Mouse (Mus musculus) G1E (cell line): Measurements from ENCODE around the gene Crip3. TPM values are rescaled to one million over a fixed set of nuclear protein-coding genes. Genes with fewer than 3 reads are reported as not detected.

Source experiments
- ATAC-seq: 2 replicates; pipeline ENCODE4 v1.8.0; 2016; ENCODE audit warnings: mild to moderate bottlenecking; ENCODE audit not compliant: insufficient number of reproducible peaks, poor library complexity, low FRiP score, severe bottlenecking; ENCODE audit errors: extremely low read depth
- DNase-seq: peaks from one replicate; pipeline ENCODE4 v3.0.0; 2012; ENCODE audit warnings: low spot score
- H3K27me3 ChIP-seq: 2 replicates; pipeline ENCODE4 v1.6.1; 2012; ENCODE audit warnings: mild to moderate bottlenecking, low read length, inconsistent platforms; ENCODE audit not compliant: insufficient read depth
- H3K36me3 ChIP-seq: replicated peaks from 2 replicates; pipeline ENCODE3; 2012; ENCODE audit warnings: mild to moderate bottlenecking, inconsistent platforms
- H3K4me1 ChIP-seq: 2 replicates; pipeline ENCODE4 v1.6.1; 2012; ENCODE audit warnings: low read depth, low read length, inconsistent platforms, mixed read lengths; ENCODE audit not compliant: insufficient read depth
- H3K4me3 ChIP-seq: 2 replicates; pipeline ENCODE4 v1.5.1; 2012; ENCODE audit warnings: low read depth, mild to moderate bottlenecking, inconsistent platforms, low read length, moderate library complexity, mixed read lengths
- H3K9me3 ChIP-seq: replicated peaks from 2 replicates; pipeline ENCODE4 v1.6.1; 2012; ENCODE audit warnings: inconsistent platforms
- CTCF ChIP-seq: IDR thresholded peaks from 2 replicates; pipeline ENCODE4 v1.5.1; 2012; ENCODE audit warnings: low read depth, low read length, inconsistent platforms, mixed read lengths
- GATA1 ChIP-seq: IDR thresholded peaks from 2 replicates; pipeline ENCODE4 v1.6.1; 2012; ENCODE audit warnings: borderline replicate concordance, low read length, inconsistent platforms, mixed read lengths
- GATA2 ChIP-seq: IDR thresholded peaks from 2 replicates; pipeline ENCODE4 v1.6.1; 2012; ENCODE audit warnings: low read depth, low read length, inconsistent platforms, borderline replicate concordance
- POLR2AphosphoS5 ChIP-seq: IDR thresholded peaks from 2 replicates; pipeline ENCODE4 v1.6.1; 2012; ENCODE audit warnings: low read depth, low read length, inconsistent platforms; ENCODE audit not compliant: insufficient replicate concordance
- TAL1 ChIP-seq: conservative IDR thresholded peaks from 2 replicates; pipeline ENCODE4 v1.6.1; 2012; ENCODE audit warnings: low read depth, low read length, inconsistent platforms, mixed read lengths
- polyA plus RNA-seq: library from polyadenylated mRNA; stranded (reverse); fragments of >175 nt; gene quantifications from 2 replicates; pipeline ENCODE4 v1.2.3, GENCODE M21; 2012
- total RNA-seq, 2 experiments: library from RNA; stranded (forward) in 1 of 2; stranded (reverse) in 1 of 2; fragments of 200-1000 nt in 1 of 2; fragments of >200 nt in 1 of 2; fragmentation: Nextera tagmentation in 1 of 2; gene quantifications; 2 replicates each; pipeline ENCODE4 v1.2.3; 2014 to 2017

The Crip3 gene
- total RNA-seq (2014; fragmentation: Nextera tagmentation) (not detected in 2 replicates), total RNA-seq (2017) (0.12 TPM in 1 of 2 replicates, not detected in the other), polyA plus RNA-seq (not detected in 2 replicates)

- no peak within 1 kb of the TSS for H3K4me3 ChIP-seq
- H3K36me3 ChIP-seq = no peaks in the 10 kb centered on the region
- H3K27me3 ChIP-seq = peaks cover 18% of the 10 kb centered on the region
- H3K9me3 ChIP-seq = no peaks in the 10 kb centered on the region
- DNase-seq (no peak), ATAC-seq (no peak)
- TF ChIP-seq POLR2AphosphoS5 (no peak), GATA2 (no peak), TAL1 (no peak), CTCF (no peak), GATA1 (no peak)
- H3K4me1 ChIP-seq = peaks cover 2% of the 10 kb centered on the region
Measured at GRCm38 (mm10) chr17:46428761-46429414, at the start of gene Crip3. Gene Crip3 (plus strand): TSS chr17:46428926.

GRCm38 (mm10) chr17:46383294-46384060 lies 45.2 kb upstream of the Crip3 start, which contains the start of gene Zfp318:
Gene Zfp318 (plus strand): TSS chr17:46383731.
- no peaks in the 10 kb centered on the region for H3K9me3 ChIP-seq
- TF ChIP-seq TAL1 (no peak), GATA2 (no peak), GATA1 (no peak), CTCF (no peak), POLR2AphosphoS5 (no peak)
- peak within 1 kb of the TSS; percentile 84 for H3K4me3 ChIP-seq
- peaks cover 12% of the 10 kb centered on the region for H3K36me3 ChIP-seq
- H3K4me1 ChIP-seq = peaks cover 18% of the 10 kb centered on the region
- DNase-seq (peak; percentile 96), ATAC-seq (peak; percentile 79)
- H3K27me3 ChIP-seq = 0 out of 2 replicates have a peak, but pooled peaks cover 2% of the 10 kb centered on the region

DNA sequence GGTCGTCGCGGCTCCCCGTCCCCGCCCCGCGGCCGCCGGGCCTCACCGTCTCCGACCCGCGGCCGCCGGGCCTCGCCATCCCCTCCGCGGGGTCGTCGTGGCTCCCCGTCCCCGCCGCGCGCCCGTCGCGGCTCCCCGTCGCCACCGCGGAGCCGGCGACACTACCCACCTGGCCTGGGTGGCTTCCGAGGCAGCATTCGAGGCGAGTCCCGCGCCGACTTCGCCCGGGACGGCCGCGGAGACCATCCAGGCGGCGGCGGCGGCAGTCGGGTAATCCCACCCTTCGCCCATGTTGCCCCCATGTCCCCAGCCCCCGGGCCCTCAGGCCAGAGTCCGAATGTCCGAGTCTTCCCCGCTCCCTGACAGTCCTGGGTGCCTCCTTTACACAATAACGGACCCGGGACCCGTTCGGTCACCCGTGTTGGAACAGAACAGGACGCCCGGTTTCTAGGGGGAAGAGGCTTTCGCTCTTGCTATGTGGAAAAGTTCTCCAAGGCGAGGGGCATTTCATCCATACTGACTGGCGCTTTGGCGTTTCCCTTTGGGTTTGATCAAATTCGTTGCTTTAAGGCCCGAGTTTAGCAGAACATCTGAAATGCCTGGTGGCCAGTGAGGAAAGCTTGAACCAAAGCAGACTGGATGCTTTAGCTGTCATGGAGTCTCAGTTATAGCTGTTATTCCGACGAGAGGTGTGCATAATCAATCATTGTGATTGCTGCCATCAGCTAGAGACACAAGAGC lies 44.5 kb upstream of the Crip3 start:
- Histone ChIP-seq H3K27me3 (0 out of 2 replicates have a peak, but pooled peaks cover under 1% of the 10 kb centered on the region), H3K4me1 (peaks cover 18% of the 10 kb centered on the region), H3K9me3 (no peaks in the 10 kb centered on the region), H3K36me3 (peaks cover 17% of the 10 kb centered on the region), H3K4me3 (peak overlapping the region; percentile 84)
- no peak for TF ChIP-seq GATA1
- no peak for TF ChIP-seq TAL1
- no peak for TF ChIP-seq CTCF
- no peak for TF ChIP-seq GATA2
- DNase-seq (peak; percentile 48), ATAC-seq (no peak)

DNA sequence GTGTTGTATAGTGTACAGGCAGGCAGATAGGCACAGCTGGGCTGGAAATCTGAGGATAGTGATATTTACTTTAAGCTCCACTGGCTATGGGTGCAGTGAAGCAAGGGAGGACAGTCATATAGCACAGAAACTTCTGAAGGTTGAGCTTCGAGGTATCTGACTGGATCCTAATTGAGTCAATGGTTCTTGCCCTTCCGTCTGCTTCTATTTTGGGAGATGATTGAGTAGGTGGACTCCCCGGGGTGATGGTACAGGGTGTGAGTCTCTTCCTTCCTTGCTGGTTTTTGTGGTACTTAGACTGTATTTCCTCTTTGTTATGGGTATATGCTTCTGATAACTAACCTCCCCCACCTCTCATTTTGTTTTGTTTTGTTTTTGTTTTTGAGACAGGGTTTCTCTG lies 40.5 kb upstream of the Crip3 start:
- Histone ChIP-seq H3K36me3 (peaks cover 33% of the 10 kb centered on the region), H3K27me3 (no peaks in the 10 kb centered on the region), H3K9me3 (no peaks in the 10 kb centered on the region), H3K4me3 (no peak overlapping the region), H3K4me1 (peaks cover 13% of the 10 kb centered on the region)
- ATAC-seq (no peak), DNase-seq (no peak)
- TF ChIP-seq TAL1 (no peak), CTCF (no peak), GATA2 (no peak), GATA1 (no peak), POLR2AphosphoS5 (no peak)

DNA sequence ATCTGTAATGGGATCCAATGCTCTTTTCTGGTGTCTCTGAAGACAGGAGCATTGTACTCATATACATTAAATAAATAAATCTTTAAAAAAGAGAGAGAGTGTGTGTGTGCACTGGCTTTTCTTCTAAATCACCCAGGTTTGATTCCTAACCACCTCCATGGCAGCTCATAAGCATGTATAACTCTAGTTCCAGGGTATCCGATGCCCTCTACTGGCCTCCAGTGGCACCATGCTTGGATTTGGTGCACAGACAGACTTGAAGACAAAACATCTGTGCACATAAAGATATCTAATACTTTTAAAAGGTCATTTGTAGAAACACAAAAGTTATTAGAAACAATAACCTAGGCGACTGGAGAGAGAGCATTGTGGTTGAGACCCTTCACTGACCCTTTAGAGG lies 35.7 kb upstream of the Crip3 start:
- DNase-seq = no peak
- ATAC-seq = 0 out of 2 replicates have a peak, but pooled peaks have one; percentile 22

GRCm38 (mm10) chr17:46394631-46395030 lies 34.1 kb upstream of the Crip3 start:
- no peak overlapping the region for H3K4me3 ChIP-seq
- H3K9me3 ChIP-seq = no peaks in the 10 kb centered on the region
- H3K36me3 ChIP-seq = peaks cover 56% of the 10 kb centered on the region
- no peaks in the 10 kb centered on the region for H3K4me1 ChIP-seq
- ATAC-seq (no peak), DNase-seq (no peak)
- no peak for TF ChIP-seq TAL1
- TF ChIP-seq GATA2 = no peak
- TF ChIP-seq GATA1 = no peak
- TF ChIP-seq CTCF = no peak
- TF ChIP-seq POLR2AphosphoS5 = no peak
- no peaks in the 10 kb centered on the region for H3K27me3 ChIP-seq

More for the DNA sequence above, 35.7 kb upstream of the Crip3 start:
- Histone ChIP-seq H3K4me1 (no peaks in the 10 kb centered on the region), H3K4me3 (no peak overlapping the region), H3K27me3 (no peaks in the 10 kb centered on the region), H3K36me3 (peaks cover 52% of the 10 kb centered on the region), H3K9me3 (no peaks in the 10 kb centered on the region)
- TF ChIP-seq CTCF (peak; percentile 41; the same call in 1 of the 2 replicates), TAL1 (no peak), POLR2AphosphoS5 (no peak), GATA2 (no peak)
